Mouse (Mus musculus) lung, embryonic 16.5 days (tissue): ENCODE measurements around the gene Pld3. TPM values are rescaled to one million over a fixed set of nuclear protein-coding genes. Genes with fewer than 3 reads are reported as not detected.

Experiments
- ATAC-seq: fragments of 200-750 bp; cut with Nextera tagmentation; 2 replicates; pipeline ENCODE4 v1.8.0; 2017; ENCODE audit warnings: low read depth, mild to moderate bottlenecking, moderate library complexity
- H3K27ac ChIP-seq: fragments of 300-500 bp; sonication (generic); 2 replicates; pipeline ENCODE4 v1.5.1; 2014; ENCODE audit warnings: mild to moderate bottlenecking, control low read depth, low read length
- H3K27me3 ChIP-seq: fragments of 300-500 bp; sonication (generic); 2 replicates; pipeline ENCODE4 v1.6.1; 2014; ENCODE audit warnings: low read depth, low read length, mixed read lengths; ENCODE audit not compliant: control insufficient read depth, insufficient read depth
- H3K36me3 ChIP-seq: fragments of 300-500 bp; sonication (generic); 2 replicates; pipeline ENCODE4 v1.6.1; 2014; ENCODE audit warnings: low read length; ENCODE audit not compliant: control insufficient read depth, insufficient read depth
- H3K4me1 ChIP-seq: fragments of 300-500 bp; sonication (generic); replicated peaks from 2 replicates; pipeline ENCODE4 v1.6.1; 2014; ENCODE audit warnings: low read length, mixed read lengths; ENCODE audit not compliant: control insufficient read depth, insufficient read depth
- H3K4me2 ChIP-seq: fragments of 300-500 bp; sonication (generic); 2 replicates; pipeline ENCODE4 v1.6.1; 2014; ENCODE audit warnings: low read depth, low read length, control low read depth
- H3K4me3 ChIP-seq: fragments of 300-500 bp; sonication (generic); 2 replicates; pipeline ENCODE4 v1.5.1; 2014; ENCODE audit warnings: mild to moderate bottlenecking, low read length, control low read depth
- H3K9ac ChIP-seq: fragments of 300-500 bp; sonication (generic); 2 replicates; pipeline ENCODE4 v1.6.1; 2014; ENCODE audit warnings: low read length, control low read depth
- H3K9me3 ChIP-seq: fragments of 300-500 bp; sonication (generic); 2 replicates; pipeline ENCODE4 v1.6.1; 2016; ENCODE audit warnings: low read length; ENCODE audit not compliant: control insufficient read depth
- WGBS: fragments of 180-500 bp; shearing (Covaris S2); extraction: QIAGEN DNeasy Blood & Tissue Kit; methylation state at CpG from one replicate; pipeline ENCODE4 v1.1.7; 2014; 5-methylcytosine and 5-hydroxymethylcytosine counted together
- polyA plus RNA-seq: library from polyadenylated mRNA; unstranded; fragments of >200 nt; fragmentation: Nextera tagmentation; extraction: Ambion mirVana; gene quantifications from 2 replicates; pipeline ENCODE4 v1.2.1, GENCODE M21; 2015

Gene Pld3
- polyA plus RNA-seq, 1 experiment from 2014 or later: 85.6 TPM

DNA sequence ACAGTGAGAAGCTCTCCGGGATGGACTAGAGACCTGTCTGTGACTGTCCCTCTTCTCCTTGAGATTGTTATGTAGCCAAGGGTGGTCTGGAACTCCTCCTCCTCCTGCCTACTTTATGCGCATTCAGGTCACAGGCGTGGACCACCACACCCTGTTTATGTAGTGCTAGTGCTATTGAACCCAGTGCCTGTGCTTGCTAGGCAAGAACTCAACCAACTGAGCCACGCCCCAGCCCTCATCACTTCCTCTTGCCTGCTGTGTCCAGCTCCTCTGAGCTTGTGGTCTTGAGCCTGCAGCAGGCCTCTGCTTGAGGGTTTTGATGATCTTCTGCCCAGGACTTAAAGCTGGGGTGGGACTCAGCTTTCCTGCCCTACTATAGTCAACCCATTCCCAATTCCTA, 19.1 kb upstream of the Pld3 start:
- Histone ChIP-seq H3K4me1 (no peaks in the 10 kb centered on the region), H3K36me3 (peaks cover 39% of the 10 kb centered on the region), H3K4me3 (no peak overlapping the region), H3K4me2 (no peak overlapping the region), H3K9me3 (no peaks in the 10 kb centered on the region), H3K27me3 (no peaks in the 10 kb centered on the region), H3K9ac (no peak overlapping the region), H3K27ac (no peak overlapping the region)
- no peak for ATAC-seq
- 92% methylated on average over 4 of the region's 4 CpGs for WGBS

DNA sequence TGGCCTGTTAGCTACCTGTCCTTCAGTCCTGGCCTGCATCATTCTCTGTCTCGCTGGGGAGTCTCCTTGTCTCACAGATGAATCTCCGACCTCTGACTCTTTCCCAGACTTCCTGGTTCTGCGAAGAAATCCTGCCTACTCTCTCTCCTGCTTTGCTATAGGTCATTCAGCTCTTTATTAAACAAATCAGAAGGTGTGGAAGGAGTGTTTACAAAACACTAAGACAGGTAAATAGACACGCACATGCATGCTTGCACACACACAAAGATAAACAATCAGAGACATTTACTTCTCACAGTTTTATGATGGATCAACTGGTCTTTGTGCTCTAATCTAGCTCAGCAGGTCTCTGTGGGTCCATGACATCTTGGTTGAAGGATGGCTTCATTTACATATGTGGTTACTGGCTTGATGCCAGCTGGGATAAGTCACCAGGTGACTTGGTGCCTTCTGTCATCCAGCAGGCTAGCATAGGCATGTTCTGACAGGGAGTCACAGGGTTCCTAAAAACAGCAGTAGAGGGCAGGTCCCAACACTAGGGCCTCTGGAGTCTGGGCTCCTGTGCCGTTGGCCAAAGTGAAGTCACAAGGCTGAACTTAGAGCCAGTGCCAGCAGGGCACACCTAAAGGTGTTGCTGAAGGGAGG, 16.7 kb upstream of the Pld3 start:
- WGBS: 72% methylated on average over 5 of the region's 5 CpGs

DNA sequence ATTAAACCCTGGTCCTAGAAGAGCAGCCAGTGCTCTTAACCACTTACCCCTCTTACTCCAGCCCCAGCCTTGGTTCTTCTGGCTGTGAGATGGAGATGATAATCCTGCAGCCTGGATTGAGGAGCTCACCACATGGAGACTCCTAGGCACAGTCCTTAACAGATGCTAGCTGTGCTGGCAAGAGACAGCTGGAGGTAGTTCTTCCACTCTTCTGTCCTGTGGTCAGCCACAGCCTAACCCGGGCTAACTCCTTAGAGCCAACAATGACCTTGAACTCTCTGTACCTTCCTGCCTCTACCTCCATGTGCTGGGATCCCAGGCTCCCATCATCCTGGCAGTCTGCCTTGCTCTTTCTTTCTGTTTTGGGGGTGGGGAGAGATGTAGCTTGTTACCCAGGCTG, 8.0 kb upstream of the Pld3 start:
- Histone ChIP-seq H3K9ac (no peak overlapping the region), H3K36me3 (peaks cover 25% of the 10 kb centered on the region)

More for the DNA sequence above, 16.7 kb upstream of the Pld3 start:
- no peaks in the 10 kb centered on the region for H3K4me1 ChIP-seq
- no peaks in the 10 kb centered on the region for H3K27me3 ChIP-seq
- H3K4me3 ChIP-seq: no peak overlapping the region
- no peaks in the 10 kb centered on the region for H3K9me3 ChIP-seq
- no peak overlapping the region for H3K4me2 ChIP-seq
- no peak overlapping the region for H3K9ac ChIP-seq
- ATAC-seq: no peak
- no peak overlapping the region for H3K27ac ChIP-seq
- peaks cover 37% of the 10 kb centered on the region for H3K36me3 ChIP-seq

DNA sequence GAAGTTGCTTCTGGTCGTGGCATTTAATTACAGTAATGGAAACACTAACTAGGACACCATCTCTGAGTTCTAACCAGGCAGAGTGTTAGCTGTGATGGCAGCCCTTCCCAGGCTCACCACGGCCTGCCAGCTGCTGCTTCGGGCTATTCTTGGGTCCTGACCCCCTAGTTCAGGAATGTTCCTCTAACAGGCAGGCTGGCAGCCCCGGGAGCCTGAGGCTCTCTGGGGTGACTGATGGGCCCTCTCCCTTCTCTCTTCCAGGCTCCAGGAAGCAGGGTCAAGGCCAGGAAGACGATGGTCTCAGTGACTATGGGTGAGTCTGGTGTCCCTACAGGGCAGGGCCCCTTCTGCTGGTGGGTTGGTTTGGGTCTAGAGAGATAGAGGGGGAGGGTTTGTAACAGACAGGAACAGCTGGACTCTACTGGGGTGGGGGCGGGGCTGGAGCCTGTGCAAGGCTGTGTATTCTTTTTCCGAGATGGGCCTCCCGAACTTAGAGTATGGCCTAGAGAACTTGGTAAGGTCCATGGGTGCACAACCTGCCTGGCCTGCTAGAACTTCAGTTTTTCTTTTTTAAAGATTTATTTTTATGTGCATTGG, 7.4 kb upstream of the Pld3 start:
- Histone ChIP-seq H3K4me1 (no peaks in the 10 kb centered on the region), H3K9me3 (no peaks in the 10 kb centered on the region), H3K4me3 (no peak overlapping the region), H3K9ac (no peak overlapping the region), H3K27me3 (no peaks in the 10 kb centered on the region), H3K36me3 (peaks cover 25% of the 10 kb centered on the region), H3K4me2 (no peak overlapping the region), H3K27ac (no peak overlapping the region)
- ATAC-seq: no peak
- WGBS: 54% methylated on average over 8 of the region's 8 CpGs

More for the DNA sequence above, 8.0 kb upstream of the Pld3 start:
- Histone ChIP-seq H3K27me3 (no peaks in the 10 kb centered on the region), H3K4me3 (no peak overlapping the region), H3K4me2 (no peak overlapping the region), H3K27ac (no peak overlapping the region), H3K4me1 (no peaks in the 10 kb centered on the region), H3K9me3 (no peaks in the 10 kb centered on the region)
- 82% methylated on average over 1 of the region's 1 CpGs for WGBS
- ATAC-seq: no peak

DNA sequence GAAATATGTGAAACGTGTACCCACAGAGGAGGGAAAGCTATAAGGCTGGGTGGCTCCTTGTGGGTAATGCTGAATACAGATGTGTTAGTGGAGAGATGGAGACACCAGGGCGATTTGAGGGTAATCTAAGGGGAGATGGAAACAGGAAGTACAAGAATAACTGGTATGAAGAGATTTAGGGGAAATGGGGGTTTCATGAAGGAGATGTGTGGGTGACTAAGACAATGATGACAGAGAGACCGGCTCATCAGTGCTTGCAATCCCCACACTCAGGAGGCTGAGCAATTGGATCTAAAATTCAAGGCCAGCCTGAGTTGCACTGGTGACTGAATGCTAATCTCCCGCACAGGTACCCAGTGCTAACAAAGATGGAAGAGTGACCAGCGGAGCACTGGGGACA, 948 bp downstream of the Pld3 start:
- Histone ChIP-seq H3K36me3 (peaks cover 2% of the 10 kb centered on the region; the same call in 1 of the 2 replicates), H3K4me1 (peaks cover 12% of the 10 kb centered on the region), H3K4me3 (peak overlapping the region; percentile 64), H3K9me3 (no peaks in the 10 kb centered on the region), H3K27me3 (no peaks in the 10 kb centered on the region), H3K4me2 (peak overlapping the region; percentile 88), H3K27ac (no peak overlapping the region), H3K9ac (peak overlapping the region; percentile 73)
- WGBS: 38% methylated on average over 5 of the region's 5 CpGs
- no peak for ATAC-seq

DNA sequence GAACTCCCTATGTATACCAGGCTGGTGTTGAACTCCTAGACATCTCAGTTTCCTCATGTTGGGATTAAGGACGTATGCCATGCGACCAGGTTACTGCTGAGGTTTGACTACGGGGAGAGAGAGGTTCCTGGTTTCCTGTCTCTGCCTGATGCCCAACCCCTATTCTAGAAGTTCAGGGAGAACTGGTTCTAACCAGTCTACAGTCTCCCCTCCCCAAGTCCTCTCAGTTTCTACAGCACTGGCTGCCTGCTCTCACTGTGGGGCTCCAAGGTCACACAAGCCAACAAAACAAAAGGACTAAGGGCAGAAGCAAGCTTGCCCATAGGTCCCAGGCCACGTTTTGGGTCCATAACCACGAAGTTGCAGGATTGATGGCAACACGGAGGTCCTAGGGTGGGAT, 3.4 kb downstream of the Pld3 start:
- no peak for ATAC-seq
- H3K9ac ChIP-seq: no peak overlapping the region
- no peaks in the 10 kb centered on the region for H3K9me3 ChIP-seq
- WGBS: 70% methylated on average over 6 of the region's 6 CpGs
- H3K4me1 ChIP-seq: peaks cover 12% of the 10 kb centered on the region
- no peak overlapping the region for H3K4me2 ChIP-seq
- no peak overlapping the region for H3K27ac ChIP-seq
- H3K4me3 ChIP-seq: no peak overlapping the region
- no peaks in the 10 kb centered on the region for H3K36me3 ChIP-seq
- no peaks in the 10 kb centered on the region for H3K27me3 ChIP-seq

DNA sequence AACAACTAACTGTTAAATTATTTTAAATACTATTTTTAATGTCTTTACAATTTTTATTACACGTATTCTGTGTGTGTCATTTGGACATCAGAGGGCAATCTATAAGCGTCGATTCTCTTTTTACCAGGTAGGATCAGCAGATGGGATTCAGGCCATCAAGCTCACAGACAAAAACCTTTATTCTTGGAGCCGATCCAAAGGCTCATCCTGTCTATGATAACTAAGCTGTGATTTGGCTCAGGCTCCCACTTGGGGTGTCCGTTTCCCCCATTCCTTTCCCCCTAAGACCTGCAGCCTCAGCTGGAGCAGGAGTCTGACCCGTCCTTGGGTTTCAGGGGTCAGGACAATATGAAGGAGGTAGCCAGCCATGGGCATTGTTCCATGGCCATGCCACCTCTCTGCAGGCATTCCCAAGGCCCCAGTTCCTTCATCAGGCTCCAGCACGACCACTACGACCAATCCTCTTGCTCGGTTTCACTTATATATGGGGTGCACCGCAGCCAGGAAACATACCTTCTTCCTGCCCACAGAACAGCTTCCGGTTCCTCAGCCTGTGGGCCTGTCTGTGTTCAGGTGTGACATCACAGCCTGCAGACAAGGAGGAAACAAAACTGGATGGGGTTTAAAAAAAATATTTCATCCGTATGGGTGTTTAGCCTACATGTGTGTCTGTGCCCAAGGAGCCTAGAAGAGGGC, 8.2 kb downstream of the Pld3 start:
- H3K4me2 ChIP-seq: no peak overlapping the region
- H3K27ac ChIP-seq: no peak overlapping the region
- no peaks in the 10 kb centered on the region; the same call in 1 of the 2 replicates for H3K36me3 ChIP-seq
- ATAC-seq: no peak
- no peaks in the 10 kb centered on the region for H3K27me3 ChIP-seq
- 67% methylated on average over 12 of the region's 12 CpGs for WGBS
- H3K9me3 ChIP-seq: no peaks in the 10 kb centered on the region
- no peak overlapping the region for H3K9ac ChIP-seq
- H3K4me3 ChIP-seq: no peak overlapping the region
- H3K4me1 ChIP-seq: peaks cover 2% of the 10 kb centered on the region; the same call in 1 of the 2 replicates

DNA sequence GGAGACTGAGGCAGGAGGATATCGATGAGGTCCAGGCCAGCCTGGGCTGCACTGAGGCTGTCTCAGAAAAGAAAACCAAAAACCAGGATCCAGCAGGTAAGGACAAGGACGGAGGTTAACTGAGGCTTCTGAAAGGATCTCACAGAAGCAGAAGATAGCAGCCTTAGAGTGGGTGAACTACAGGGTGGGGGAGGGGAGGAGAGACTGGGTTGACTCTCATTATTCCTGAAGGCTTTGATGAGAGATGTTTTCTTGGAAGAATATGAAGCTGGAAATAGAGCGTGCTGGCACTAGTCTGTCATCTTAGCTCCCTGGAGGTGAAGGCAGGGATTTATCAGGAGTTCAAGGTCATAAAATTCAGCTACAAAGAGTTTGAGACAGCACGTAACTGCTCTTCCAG, 9.2 kb downstream of the Pld3 start:
- 91% methylated on average over 4 of the region's 4 CpGs for WGBS
- Histone ChIP-seq H3K4me1 (peaks cover 2% of the 10 kb centered on the region; the same call in 1 of the 2 replicates), H3K27ac (no peak overlapping the region), H3K4me3 (no peak overlapping the region), H3K27me3 (no peaks in the 10 kb centered on the region), H3K36me3 (no peaks in the 10 kb centered on the region; the same call in 1 of the 2 replicates), H3K9me3 (no peaks in the 10 kb centered on the region), H3K4me2 (no peak overlapping the region), H3K9ac (no peak overlapping the region)
- ATAC-seq: no peak

DNA sequence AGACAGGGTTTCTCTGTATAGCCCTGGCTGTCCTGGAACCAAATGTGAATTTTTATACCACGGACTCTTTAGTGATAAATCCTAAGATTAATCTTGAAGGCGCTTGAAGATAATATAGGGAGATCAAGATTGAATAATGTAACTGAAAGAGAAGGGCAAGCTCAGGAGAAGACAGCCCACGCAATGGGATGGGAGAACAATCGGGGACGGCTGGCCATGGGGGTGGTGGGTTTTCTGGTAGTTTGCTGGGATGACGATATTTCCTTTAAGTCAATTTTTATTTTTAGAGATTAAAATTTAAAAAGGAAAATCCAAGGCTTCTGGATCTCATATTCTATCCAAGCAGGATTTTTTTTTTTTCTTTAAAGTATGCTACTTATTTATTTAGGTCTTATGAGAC, 10.0 kb downstream of the Pld3 start:
- 45% methylated on average over 6 of the region's 6 CpGs for WGBS
- no peaks in the 10 kb centered on the region; the same call in 1 of the 2 replicates for H3K36me3 ChIP-seq
- H3K4me3 ChIP-seq: peak overlapping the region; percentile 57
- H3K27me3 ChIP-seq: no peaks in the 10 kb centered on the region
- H3K9ac ChIP-seq: peak overlapping the region; percentile 70
- peaks cover 2% of the 10 kb centered on the region; the same call in 1 of the 2 replicates for H3K4me1 ChIP-seq
- H3K4me2 ChIP-seq: peak overlapping the region; percentile 88
- no peaks in the 10 kb centered on the region for H3K9me3 ChIP-seq
- ATAC-seq: 0 out of 2 replicates have a peak, but pooled peaks have one; percentile 2
- H3K27ac ChIP-seq: no peak overlapping the region
